Mouse (Mus musculus) urinary bladder, postnatal 14 days (tissue): Measurements from ENCODE around the gene AI597479.

ENCODE experiments used
- DNase-seq: peaks from one replicate; pipeline ENCODE4 v3.0.0; 2021; ENCODE audit warnings: low spot score

Gene AI597479

DNA sequence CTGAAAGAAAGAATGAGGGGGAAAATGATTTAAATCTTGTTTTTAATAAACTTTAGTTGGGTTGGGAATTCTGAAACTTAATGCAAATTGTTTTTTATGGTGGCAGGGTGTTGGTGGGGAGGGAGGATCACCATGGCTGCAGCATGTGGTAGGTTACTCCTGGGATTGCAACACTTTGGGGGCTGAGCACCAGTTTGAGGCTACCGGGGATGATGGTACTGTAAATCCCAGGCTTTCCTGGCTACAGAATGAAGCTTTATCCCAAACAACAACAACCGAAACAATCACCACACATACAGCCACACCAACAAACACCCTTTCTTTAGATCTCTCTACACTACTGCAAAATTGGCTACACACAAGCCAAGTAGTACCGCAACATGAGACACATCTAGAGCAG, 63.9 kb downstream of the AI597479 start:
- DNase-seq = no peak

DNA sequence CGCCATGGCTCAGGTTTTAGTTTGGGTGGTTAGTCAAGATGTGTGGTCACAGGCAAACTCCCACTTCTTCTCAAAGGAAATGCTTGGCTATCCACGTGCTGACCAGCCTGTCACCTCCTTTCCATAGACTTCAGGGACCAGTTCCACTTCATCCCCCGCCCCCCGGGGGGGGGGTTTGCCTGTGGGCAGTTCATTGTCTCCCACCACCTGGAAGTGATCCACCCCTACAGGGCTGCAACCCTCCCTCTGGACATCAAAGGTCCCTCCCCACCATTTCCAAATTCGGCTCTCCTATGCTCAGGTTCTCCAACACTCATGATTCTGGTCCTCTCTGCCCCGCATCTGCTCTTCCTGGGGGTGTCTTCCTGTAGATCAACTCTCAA, 64.6 kb downstream of the AI597479 start:
- DNase-seq = no peak

DNA sequence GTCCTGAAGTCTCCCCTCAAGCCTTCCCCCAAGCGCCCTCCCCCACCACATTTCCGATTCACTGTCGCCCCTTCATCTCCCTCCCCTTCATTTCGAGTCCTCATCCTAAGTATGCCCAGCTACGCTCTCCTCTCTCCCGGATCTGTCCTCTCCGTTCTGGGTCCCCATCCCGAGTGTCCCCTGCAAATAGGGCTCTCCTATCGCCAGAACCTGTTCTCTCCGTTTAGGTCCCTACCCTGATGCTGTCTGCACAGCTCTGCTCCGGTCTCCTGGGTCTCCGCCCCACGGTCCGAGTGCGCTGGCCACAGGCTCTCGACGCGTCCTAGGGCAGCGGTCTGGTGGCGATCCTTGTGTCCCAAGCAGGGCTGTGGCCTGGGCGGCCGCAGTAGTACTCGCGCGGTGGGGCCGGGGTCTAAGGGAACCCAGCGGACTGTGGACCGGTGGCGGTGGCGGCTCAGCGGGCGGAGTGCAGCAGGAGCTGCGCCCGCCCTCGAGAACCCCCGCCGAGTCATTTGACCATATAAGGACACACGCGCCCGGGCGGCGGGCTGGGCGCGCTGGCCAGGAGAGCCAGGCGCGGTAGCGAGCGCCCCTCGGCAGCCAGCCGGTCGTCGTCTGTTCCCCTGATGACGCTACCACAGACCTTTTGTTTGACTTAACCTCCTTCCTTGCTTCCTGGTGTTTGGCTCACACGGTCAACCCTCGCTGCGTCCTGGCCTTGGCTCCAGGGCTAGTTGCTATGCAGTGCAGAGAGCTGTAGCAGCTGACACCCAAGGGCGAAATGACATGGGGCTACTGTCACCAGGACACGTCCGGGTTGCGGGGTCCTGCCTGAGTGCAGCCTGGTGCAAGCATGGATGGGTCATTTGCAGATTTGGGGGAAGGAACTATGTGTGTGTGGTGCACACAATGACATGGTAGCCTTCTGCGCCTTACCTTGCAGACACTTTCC, 65.2 kb downstream of the AI597479 start:
- DNase-seq = peak; percentile 69

DNA sequence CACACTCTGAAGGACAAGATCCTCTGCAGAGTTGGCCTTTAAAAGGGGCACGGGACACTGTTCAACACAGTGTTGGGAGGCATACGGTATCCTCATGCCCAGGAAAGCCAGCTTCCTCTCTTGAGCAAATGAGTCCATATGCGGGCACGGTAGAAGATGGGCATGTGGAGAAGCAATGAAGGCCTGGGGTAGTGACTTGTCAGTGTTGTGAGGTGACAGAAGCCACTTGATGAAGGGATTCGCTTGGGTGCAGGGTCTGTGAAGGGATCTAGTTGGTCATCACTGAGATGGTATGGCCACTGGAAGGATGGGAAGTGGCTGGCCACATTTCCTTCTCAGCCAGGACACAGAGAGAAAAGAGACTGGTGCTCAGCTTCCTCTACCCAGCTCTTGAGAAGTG, 66.1 kb downstream of the AI597479 start:
- no peak for DNase-seq
